Mouse (Mus musculus): ENCODE measurements at regions not wholly inside any gene's neighbourhood (a gene's known extent, or its start where the extent isn't known, plus 50 kb on each side); places are given as distances from the start of the nearest gene placed in this dataset.

DNA sequence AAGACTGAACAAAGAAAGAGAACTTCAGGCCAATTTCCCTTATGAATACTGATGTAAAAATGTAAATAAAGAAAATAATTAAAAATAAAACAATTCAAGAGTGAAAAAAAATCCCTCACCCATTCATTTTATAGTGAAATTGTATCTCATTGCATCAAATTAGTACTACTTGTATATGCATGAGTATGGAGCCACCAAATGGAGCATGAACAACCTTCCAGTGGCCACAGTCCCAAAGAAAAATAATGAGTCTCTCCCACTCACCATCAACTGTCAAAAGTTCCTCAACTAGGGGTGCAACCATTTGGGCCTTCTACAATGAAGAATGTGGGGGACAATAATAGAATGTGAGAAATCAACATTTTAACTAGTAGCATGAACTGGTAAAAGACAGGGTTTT is 54.1 kb upstream of the Rspo3 start:
- no peak for TF ChIP-seq POLR2A (IDR thresholded peaks at IDR 0.05; ENCODE audit: control insufficient read depth in 1 of 2, insufficient read depth in 1 of 2, low read depth in 1 of 2, low read length in 2 of 2, poor library complexity in 1 of 2)
- no peak for TF ChIP-seq CTCF (IDR thresholded peaks at IDR 0.05 in 2 of 3, conservative IDR thresholded peaks at IDR 0.05 in 1 of 3; ENCODE audit: control insufficient read depth in 1 of 3, insufficient read depth in 1 of 3, low read depth in 2 of 3, low read length in 3 of 3, poor library complexity in 1 of 3, severe bottlenecking in 1 of 3)

All from MEL (cell line).